19 mouse cellular contexts compared by ENCODE assay signal in genomic region chr6:148902728-148903127, GRCm38 (mm10). TPM values are rescaled to one million over a fixed set of nuclear protein-coding genes. Genes with fewer than 3 reads are reported as not detected.
DNase-seq lines count a peak whose midpoint lies in the region; ATAC-seq and TF ChIP-seq lines count a peak whose summit lies in the region.
"Had no signal": no experiment of that assay in that cellular context is flagged by ENCODE, and none has a peak within 500 bp of the region (broad histone marks: within the 10 kb centered on the region; RNA-seq: fewer than 3 reads in every experiment).

No protein-coding gene starts in this region.

- H3K4me2 ChIP-seq in kidney, embryonic 14.5 days (replicated peaks; ENCODE audit: low read depth, low read length): no peak overlapping the region
- H3K4me2 ChIP-seq: embryonic facial prominence, embryonic 15.5 days; heart, embryonic 12.5 days; hindbrain, embryonic 14.5 days had no signal

- WGBS in kidney, embryonic 14.5 days: 89% methylated on average over 3 of the region's 3 CpGs

- H3K79me2 ChIP-seq in MEL (ENCODE audit: control insufficient read depth, insufficient read depth, low read length, poor library complexity): no peaks in the 10 kb centered on the region

- TF ChIP-seq EP300 in MEL (IDR thresholded peaks at IDR 0.05; ENCODE audit: low read depth in 1 of 2, low read length in 2 of 2): no peak

- no peak for TF ChIP-seq POLR2A in MEL (IDR thresholded peaks at IDR 0.05; ENCODE audit: control insufficient read depth in 1 of 2, insufficient read depth in 1 of 2, low read depth in 1 of 2, low read length in 2 of 2, poor library complexity in 1 of 2)

- ATAC-seq in kidney, embryonic 14.5 days (ENCODE audit: low FRiP score, low TSS enrichment): no peak
- no peak for ATAC-seq in frontal cortex, adult (ENCODE audit: low TSS enrichment)
- ATAC-seq: forebrain, embryonic 14.5 days; intestine, postnatal 0 days had no signal

- H3K4me3 ChIP-seq in MEL (ENCODE audit: control insufficient read depth in 1 of 2, insufficient read depth in 1 of 2, low read depth in 2 of 2, low read length in 2 of 2): no peak overlapping the region
- H3K4me3 ChIP-seq in kidney, embryonic 14.5 days (ENCODE audit: low read length): no peak overlapping the region
- H3K4me3 ChIP-seq: embryonic facial prominence, embryonic 15.5 days; erythroblast, embryonic 14.5 days; forebrain, embryonic 10.5 days; heart, adult 2 months; heart, embryonic 12.5 days; hindbrain, embryonic 10.5 days had no signal

- TF ChIP-seq CTCF in MEL (IDR thresholded peaks at IDR 0.05 in 2 of 3, conservative IDR thresholded peaks at IDR 0.05 in 1 of 3; ENCODE audit: control insufficient read depth in 1 of 3, insufficient read depth in 1 of 3, low read depth in 2 of 3, low read length in 3 of 3, poor library complexity in 1 of 3, severe bottlenecking in 1 of 3): no peak

- H3K9me3 ChIP-seq in MEL (replicated peaks; ENCODE audit: insufficient read depth, low read length): no peaks in the 10 kb centered on the region
- no peaks in the 10 kb centered on the region for H3K9me3 ChIP-seq in kidney, embryonic 14.5 days (ENCODE audit: control insufficient read depth, low read length)
- H3K9me3 ChIP-seq: embryonic facial prominence, embryonic 15.5 days; forebrain, embryonic 10.5 days; heart, embryonic 12.5 days; hindbrain, embryonic 10.5 days had no signal

- no peak overlapping the region for H3K9ac ChIP-seq in MEL (ENCODE audit: control insufficient read depth, low read depth, low read length, poor library complexity, severe bottlenecking)
- H3K9ac ChIP-seq in kidney, embryonic 14.5 days (ENCODE audit: low read depth, low read length): no peak overlapping the region
- H3K9ac ChIP-seq: embryonic facial prominence, embryonic 15.5 days; heart, embryonic 12.5 days; hindbrain, embryonic 14.5 days had no signal

- no peak for TF ChIP-seq RAD21 in MEL (IDR thresholded peaks at IDR 0.05; ENCODE audit: low read depth, low read length)

- peak; percentile 68 for DNase-seq in adrenal gland, adult 2 months
- DNase-seq in adrenal gland, adult 18-20 months (ENCODE audit: low spot score in 2 of 2): no peak
- peak; percentile 24 for DNase-seq in MEL (ENCODE audit: low read depth, low spot score)
- DNase-seq in adrenal gland, postnatal 25 days: peak; percentile 11
- no peak for DNase-seq in heart, adult 8-10 months (ENCODE audit: low spot score)
- DNase-seq: cerebellum, adult 2 months; cerebellum, postnatal 10 days; embryo, embryonic 11 days; heart, adult 2 months had no signal

- H3K27me3 ChIP-seq in MEL (ENCODE audit: control insufficient read depth in 1 of 2, insufficient read depth in 2 of 2, low read length in 2 of 2): no peaks in the 10 kb centered on the region
- no peaks in the 10 kb centered on the region for H3K27me3 ChIP-seq in kidney, embryonic 14.5 days (ENCODE audit: control insufficient read depth, insufficient read depth, low read length)
- H3K27me3 ChIP-seq: embryonic facial prominence, embryonic 15.5 days; heart, embryonic 12.5 days had no signal

- no peaks in the 10 kb centered on the region for H3K4me1 ChIP-seq in MEL (ENCODE audit: control insufficient read depth in 1 of 2, insufficient read depth in 2 of 2, low read length in 2 of 2)
- H3K4me1 ChIP-seq in kidney, embryonic 14.5 days (ENCODE audit: control insufficient read depth, insufficient read depth, low read length): no peaks in the 10 kb centered on the region
- H3K4me1 ChIP-seq: embryonic facial prominence, embryonic 15.5 days; heart, embryonic 12.5 days; hindbrain, embryonic 10.5 days had no signal

- no peak overlapping the region for H3K27ac ChIP-seq in MEL (ENCODE audit: control insufficient read depth, low read depth, low read length)
- H3K27ac ChIP-seq in kidney, embryonic 14.5 days (ENCODE audit: low read depth, low read length): no peak overlapping the region
- H3K27ac ChIP-seq: embryonic facial prominence, embryonic 15.5 days; forebrain, embryonic 10.5 days; heart, adult 2 months; hindbrain, embryonic 10.5 days; hindbrain, embryonic 14.5 days had no signal

- H3K36me3 ChIP-seq in MEL (ENCODE audit: control insufficient read depth in 1 of 2, insufficient read depth in 2 of 2, low read length in 2 of 2): no peaks in the 10 kb centered on the region
- no peaks in the 10 kb centered on the region for H3K36me3 ChIP-seq in kidney, embryonic 14.5 days (ENCODE audit: control insufficient read depth, insufficient read depth, low read length)
- H3K36me3 ChIP-seq: embryonic facial prominence, embryonic 15.5 days; forebrain, embryonic 10.5 days; heart, embryonic 12.5 days; hindbrain, embryonic 10.5 days had no signal

TF ChIP-seq in MEL, 35 proteins besides CTCF, POLR2A, EP300 and RAD21:
- TF ChIP-seq ZKSCAN1 (IDR thresholded peaks at IDR 0.05; ENCODE audit: low read depth, low read length): no peak
- TF ChIP-seq USF2 (IDR thresholded peaks at IDR 0.05; ENCODE audit: borderline replicate concordance in 1 of 2, insufficient read depth in 1 of 2, low read depth in 1 of 2, low read length in 2 of 2): no peak
- no peak for TF ChIP-seq MYB (IDR thresholded peaks at IDR 0.05; ENCODE audit: low read depth, low read length)
- TF ChIP-seq TBP (IDR thresholded peaks at IDR 0.05; ENCODE audit: low read depth, low read length): 0 out of 2 replicates have a peak, but pooled peaks have one; percentile 35
- 0 out of 2 replicates have a peak, but pooled peaks have one; percentile 25 for TF ChIP-seq ZNF384 (IDR thresholded peaks at IDR 0.05; ENCODE audit: low read depth, low read length)
- TF ChIP-seq SIN3A (IDR thresholded peaks at IDR 0.05; ENCODE audit: low read length): no peak
- 0 out of 2 replicates have a peak, but pooled peaks have one; percentile 25 for TF ChIP-seq RCOR1 (IDR thresholded peaks at IDR 0.05; ENCODE audit: low read depth, low read length)
- no peak for TF ChIP-seq TAL1 (IDR thresholded peaks at IDR 0.05; ENCODE audit: low read length)
TF ChIP-seq in MEL: peak in this region for 3.

RNA-seq across cellular contexts. Expression of gene Caprin2, which starts 6.7 kb away (rescaled TPM):
- 10 to 100 TPM; 10.2 to 16.5 TPM for total RNA-seq in adrenal gland, adult 2 months (2021)
- polyA plus RNA-seq in adrenal gland, adult 2 months (2012; rRNA removed): 4.2 and 6.9 TPM in 2 replicates
- total RNA-seq in adrenal gland, adult 18-20 months (2021): 10 to 100 TPM; 10.1 to 10.3 TPM
- 4.2 and 5.9 TPM in 2 replicates for total RNA-seq in MEL (2012; rRNA removed)
- 1 to 10 TPM in 1 of 2 experiments, not detected in 1; 6.4 TPM for polyA plus RNA-seq in MEL (2012; ENCODE audit: insufficient read depth in 1 of 2, insufficient read length in 2 of 2, low read depth in 1 of 2, low replicate concordance in 2 of 2, missing spikeins in 1 of 2)
- 20.6 and 23.6 TPM in 2 replicates for total RNA-seq in adrenal gland, postnatal 25 days (2021)
- polyA plus RNA-seq in kidney, embryonic 14.5 days (2014; fragmentation: Nextera tagmentation; extraction: Ambion mirVana): 16.4 TPM in 2 replicates
- total RNA-seq in heart, adult 8-10 months (2022): 1 to 10 TPM; 3.7 to 5.9 (median 4.2) TPM

RNA-seq across cellular contexts. Expression of gene Sinhcaf, which starts 43.5 kb away (rescaled TPM):
- 10 to 100 TPM; 19.8 to 21.4 TPM for total RNA-seq in adrenal gland, adult 2 months (2021)
- polyA plus RNA-seq in adrenal gland, adult 2 months (2012; rRNA removed): 1.2 and 1.5 TPM in 2 replicates
- 10 to 100 TPM in 1 of 2 experiments, 1 to 10 TPM in 1; 9.9 to 26.5 TPM for total RNA-seq in adrenal gland, adult 18-20 months (2021)
- total RNA-seq in MEL (2012; rRNA removed): 44.1 and 54.4 TPM in 2 replicates
- 10 to 100 TPM; 34.7 to 59.7 TPM for polyA plus RNA-seq in MEL (2012; ENCODE audit: insufficient read depth in 1 of 2, insufficient read length in 2 of 2, low read depth in 1 of 2, low replicate concordance in 2 of 2, missing spikeins in 1 of 2)
- total RNA-seq in adrenal gland, postnatal 25 days (2021): 37.2 and 41.3 TPM in 2 replicates
- 146 and 181 TPM in 2 replicates for polyA plus RNA-seq in kidney, embryonic 14.5 days (2014; fragmentation: Nextera tagmentation; extraction: Ambion mirVana)
- total RNA-seq in heart, adult 8-10 months (2022): 1 to 10 TPM; 2.7 to 4.9 (median 4.2) TPM

Comparison
In these comparisons a context has a peak if more than half of its experiments do, and no peak if none do; other contexts are left out.
1. DNase-seq: peak in adrenal gland, adult 2 months (single experiment), MEL (single experiment) and adrenal gland, postnatal 25 days (single experiment); none in adrenal gland, adult 18-20 months (0 of 2) and heart, adult 8-10 months (single experiment).